Mouse (Mus musculus): ENCODE results near the gene Gm5269. TPM values are rescaled to one million over a fixed set of nuclear protein-coding genes. Genes with fewer than 3 reads are reported as not detected.

The Gm5269 gene
- total RNA-seq, 1 experiment: not detected

DNA sequence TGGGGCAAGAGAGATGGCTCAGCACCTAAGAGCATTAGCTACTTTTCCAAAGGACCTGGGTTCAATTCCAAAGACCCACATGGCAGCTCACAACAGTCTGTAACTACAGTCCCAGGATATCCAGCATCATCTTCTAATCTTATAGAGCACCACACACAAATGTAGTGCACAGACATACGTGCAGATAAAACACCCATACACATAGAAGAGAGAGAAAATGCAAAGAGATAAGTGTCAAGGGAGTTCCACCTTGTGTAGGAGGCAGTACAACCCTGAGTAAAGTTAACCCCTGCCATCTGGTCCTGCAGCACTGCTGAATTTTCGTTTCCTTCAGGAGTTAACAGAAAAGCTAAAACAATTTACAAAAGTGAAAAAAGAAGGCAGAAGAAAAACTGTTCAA is 14.4 kb downstream of the Gm5269 start:
- in situ Hi-C loops (cut with MboI; ENCODE audit: low sequenced_read_pairs in 2 of 2, unreplicated experiment in 2 of 2): no loop called here
- Histone ChIP-seq H3K4me3 (ENCODE audit: insufficient read depth in 1 of 2, low read depth in 1 of 2, low read length in 2 of 2, poor library complexity in 1 of 2, severe bottlenecking in 1 of 2) (no peak overlapping the region), H3K9ac (ENCODE audit: insufficient read depth, low read depth, low read length, poor library complexity, severe bottlenecking) (no peak overlapping the region), H3K36me3 (ENCODE audit: control insufficient read depth, insufficient read depth, low read length, poor library complexity, severe bottlenecking) (no peaks in the 10 kb centered on the region), H3K4me1 (ENCODE audit: control insufficient read depth in 2 of 2, insufficient read depth in 2 of 2, low read length in 2 of 2, poor library complexity in 1 of 2) (peaks cover 3% of the 10 kb centered on the region in 2 experiments; a peak in 2 of 4 replicates), H3K9me3 (ENCODE audit: control insufficient read depth, insufficient read depth, low read depth, low read length) (no peaks in the 10 kb centered on the region), H3K27ac (ENCODE audit: insufficient read depth, low read depth, low read length, poor library complexity, severe bottlenecking) (no peak overlapping the region)
- TF ChIP-seq ZC3H11A (IDR thresholded peaks at IDR 0.05; ENCODE audit: borderline replicate concordance, low read depth, low read length) (no peak), CHD2 (IDR thresholded peaks at IDR 0.05; ENCODE audit: low read depth, low read length) (no peak), MAFK (IDR thresholded peaks at IDR 0.05; ENCODE audit: insufficient read depth, low read depth, low read length) (no peak), HCFC1 (IDR thresholded peaks at IDR 0.05; ENCODE audit: borderline replicate concordance, insufficient read depth, low read length) (no peak), ZNF384 (IDR thresholded peaks at IDR 0.05; ENCODE audit: low read depth, low read length) (no peak)
- no peak for DNase-seq (ENCODE audit: low read depth, low spot score)

DNA sequence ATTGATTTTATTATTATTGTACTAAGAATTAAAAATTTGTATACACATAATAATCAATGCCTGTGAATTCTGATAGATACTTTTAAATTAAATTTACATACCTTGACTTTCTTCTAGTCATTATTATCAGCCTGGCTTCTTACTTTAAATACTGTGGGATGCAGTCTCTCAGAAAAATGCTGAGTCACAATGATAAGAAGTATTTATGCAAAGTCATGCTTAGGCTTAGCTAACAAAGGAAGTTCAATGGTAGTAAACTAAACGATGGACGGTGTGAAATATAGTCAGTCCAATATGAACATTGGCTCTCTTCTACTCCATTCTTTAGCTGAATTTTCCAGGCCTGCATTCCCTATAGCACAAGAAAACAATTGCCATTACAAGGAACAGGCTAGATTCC is 16.8 kb downstream of the Gm5269 start:
- in situ Hi-C loops (cut with MboI; ENCODE audit: low sequenced_read_pairs in 2 of 2, unreplicated experiment in 2 of 2): loop anchor here in 1 of 2 experiments (25.0 kb wide), 1 partner anchor 139 kb away; no protein-coding TSS in a partner anchor
- TF ChIP-seq ZNF384 (IDR thresholded peaks at IDR 0.05; ENCODE audit: low read depth, low read length): no peak
- peak; percentile 84 for TF ChIP-seq MAFK (IDR thresholded peaks at IDR 0.05; ENCODE audit: insufficient read depth, low read depth, low read length)
- TF ChIP-seq ZC3H11A (IDR thresholded peaks at IDR 0.05; ENCODE audit: borderline replicate concordance, low read depth, low read length): no peak
- no peak for TF ChIP-seq CHD2 (IDR thresholded peaks at IDR 0.05; ENCODE audit: low read depth, low read length)
- TF ChIP-seq HCFC1 (IDR thresholded peaks at IDR 0.05; ENCODE audit: borderline replicate concordance, insufficient read depth, low read length): no peak
- H3K4me3 ChIP-seq (ENCODE audit: insufficient read depth in 1 of 2, low read depth in 1 of 2, low read length in 2 of 2, poor library complexity in 1 of 2, severe bottlenecking in 1 of 2): no peak overlapping the region
- DNase-seq (ENCODE audit: low read depth, low spot score): no peak
- H3K9ac ChIP-seq (ENCODE audit: insufficient read depth, low read depth, low read length, poor library complexity, severe bottlenecking): no peak overlapping the region
- no peak overlapping the region for H3K27ac ChIP-seq (ENCODE audit: insufficient read depth, low read depth, low read length, poor library complexity, severe bottlenecking)
- no peaks in the 10 kb centered on the region for H3K36me3 ChIP-seq (ENCODE audit: control insufficient read depth, insufficient read depth, low read length, poor library complexity, severe bottlenecking)
- no peaks in the 10 kb centered on the region for H3K9me3 ChIP-seq (ENCODE audit: control insufficient read depth, insufficient read depth, low read depth, low read length)
- peaks cover 2 to 3% of the 10 kb centered on the region in 2 experiments; a peak in 2 of 4 replicates for H3K4me1 ChIP-seq (ENCODE audit: control insufficient read depth in 2 of 2, insufficient read depth in 2 of 2, low read length in 2 of 2, poor library complexity in 1 of 2)

DNA sequence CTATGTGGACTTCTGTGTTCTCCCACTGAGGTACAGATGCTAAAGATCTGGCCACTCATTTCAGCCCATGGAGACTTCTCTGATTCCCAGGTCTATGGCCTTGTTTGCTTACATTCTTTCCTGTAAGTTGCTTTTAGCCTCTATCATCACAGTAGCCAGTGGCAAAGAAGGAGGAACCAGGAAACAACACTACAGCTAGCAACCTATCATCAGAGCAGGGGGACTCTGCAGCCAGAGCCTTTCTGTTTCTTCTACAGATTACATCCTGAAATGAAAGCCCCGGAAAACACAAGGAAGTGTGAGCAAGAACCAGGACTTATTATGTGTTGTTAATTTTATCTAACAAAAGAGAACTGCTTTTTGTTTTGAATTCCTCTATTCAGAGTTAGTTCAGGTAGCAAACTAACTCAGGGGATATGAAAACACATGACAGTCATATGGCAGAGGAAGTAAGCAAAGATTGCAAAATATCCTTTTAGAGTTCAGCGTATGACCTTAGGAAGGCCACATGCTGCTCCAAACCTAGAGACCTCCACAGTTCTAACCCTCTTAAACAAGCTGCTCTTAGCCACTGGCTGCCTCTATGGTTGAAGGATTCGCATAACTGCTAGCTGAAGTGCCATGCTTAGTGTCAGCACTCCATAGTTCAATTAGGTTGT is 21.5 kb downstream of the Gm5269 start:
- Histone ChIP-seq H3K27ac (ENCODE audit: insufficient read depth, low read depth, low read length, poor library complexity, severe bottlenecking) (no peak overlapping the region), H3K36me3 (ENCODE audit: control insufficient read depth, insufficient read depth, low read length, poor library complexity, severe bottlenecking) (no peaks in the 10 kb centered on the region), H3K4me1 (ENCODE audit: control insufficient read depth in 2 of 2, insufficient read depth in 2 of 2, low read length in 2 of 2, poor library complexity in 1 of 2) (peaks cover 3 to 5% of the 10 kb centered on the region in 2 experiments; a peak in 2 of 4 replicates), H3K9ac (ENCODE audit: insufficient read depth, low read depth, low read length, poor library complexity, severe bottlenecking) (no peak overlapping the region), H3K9me3 (ENCODE audit: control insufficient read depth, insufficient read depth, low read depth, low read length) (no peaks in the 10 kb centered on the region), H3K4me3 (ENCODE audit: insufficient read depth in 1 of 2, low read depth in 1 of 2, low read length in 2 of 2, poor library complexity in 1 of 2, severe bottlenecking in 1 of 2) (no peak overlapping the region)
- no peak for DNase-seq (ENCODE audit: low read depth, low spot score)
- TF ChIP-seq ZC3H11A (IDR thresholded peaks at IDR 0.05; ENCODE audit: borderline replicate concordance, low read depth, low read length): no peak
- TF ChIP-seq MAFK (IDR thresholded peaks at IDR 0.05; ENCODE audit: insufficient read depth, low read depth, low read length): no peak
- no peak for TF ChIP-seq CHD2 (IDR thresholded peaks at IDR 0.05; ENCODE audit: low read depth, low read length)
- no peak for TF ChIP-seq ZNF384 (IDR thresholded peaks at IDR 0.05; ENCODE audit: low read depth, low read length)
- no peak for TF ChIP-seq HCFC1 (IDR thresholded peaks at IDR 0.05; ENCODE audit: borderline replicate concordance, insufficient read depth, low read length)
- in situ Hi-C loops (cut with MboI; ENCODE audit: low sequenced_read_pairs in 2 of 2, unreplicated experiment in 2 of 2): loop anchor here in 1 of 2 experiments (25.0 kb wide), 1 partner anchor 144 kb away; no protein-coding TSS in a partner anchor

DNA sequence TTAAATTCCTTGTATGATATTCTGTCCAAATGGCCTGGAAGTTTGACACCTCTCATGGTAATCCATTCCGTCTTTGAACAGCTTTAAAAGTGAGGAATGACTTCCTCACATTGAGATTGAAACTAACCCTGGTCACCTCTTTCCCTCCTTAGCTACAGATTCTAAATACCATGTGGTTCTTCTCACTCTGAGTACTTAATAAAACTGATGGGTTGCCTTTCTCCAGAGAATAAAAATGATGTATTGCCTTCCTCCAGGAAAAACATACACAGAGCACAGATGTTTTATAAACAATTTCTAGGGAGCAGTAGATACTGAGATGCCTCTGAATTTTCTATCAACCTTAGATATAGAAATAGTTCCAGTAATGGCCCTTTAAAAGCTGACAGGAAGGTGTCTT is 22.0 kb downstream of the Gm5269 start:
- DNase-seq (ENCODE audit: low read depth, low spot score): no peak
- no peaks in the 10 kb centered on the region for H3K9me3 ChIP-seq (ENCODE audit: control insufficient read depth, insufficient read depth, low read depth, low read length)
- no peaks in the 10 kb centered on the region for H3K36me3 ChIP-seq (ENCODE audit: control insufficient read depth, insufficient read depth, low read length, poor library complexity, severe bottlenecking)
- H3K4me1 ChIP-seq (ENCODE audit: control insufficient read depth in 2 of 2, insufficient read depth in 2 of 2, low read length in 2 of 2, poor library complexity in 1 of 2): peaks cover 3% of the 10 kb centered on the region in 2 experiments; a peak in 1 of 4 replicates
- no peak overlapping the region for H3K4me3 ChIP-seq (ENCODE audit: insufficient read depth in 1 of 2, low read depth in 1 of 2, low read length in 2 of 2, poor library complexity in 1 of 2, severe bottlenecking in 1 of 2)
- H3K27ac ChIP-seq (ENCODE audit: insufficient read depth, low read depth, low read length, poor library complexity, severe bottlenecking): no peak overlapping the region
- H3K9ac ChIP-seq (ENCODE audit: insufficient read depth, low read depth, low read length, poor library complexity, severe bottlenecking): no peak overlapping the region
- in situ Hi-C loops (cut with MboI; ENCODE audit: low sequenced_read_pairs in 2 of 2, unreplicated experiment in 2 of 2): loop anchor here in 1 of 2 experiments (25.0 kb wide), 1 partner anchor 144 kb away; no protein-coding TSS in a partner anchor
- no peak for TF ChIP-seq ZC3H11A (IDR thresholded peaks at IDR 0.05; ENCODE audit: borderline replicate concordance, low read depth, low read length)
- no peak for TF ChIP-seq MAFK (IDR thresholded peaks at IDR 0.05; ENCODE audit: insufficient read depth, low read depth, low read length)
- TF ChIP-seq ZNF384 (IDR thresholded peaks at IDR 0.05; ENCODE audit: low read depth, low read length): no peak
- TF ChIP-seq CHD2 (IDR thresholded peaks at IDR 0.05; ENCODE audit: low read depth, low read length): no peak
- no peak for TF ChIP-seq HCFC1 (IDR thresholded peaks at IDR 0.05; ENCODE audit: borderline replicate concordance, insufficient read depth, low read length)

Measured in ES-E14 (cell line).